Mouse (Mus musculus) lung, adult 2 months (tissue): ENCODE measurements around the gene Tfcp2.

ENCODE experiments used
- CTCF ChIP-seq: fragments of 200-500 bp; IDR thresholded peaks from 2 replicates; pipeline ENCODE4 v1.5.1; 2011; ENCODE audit warnings: mild to moderate bottlenecking, low read length, control low read depth; ENCODE audit not compliant: insufficient read depth
- POLR2A ChIP-seq: fragments of 200-500 bp; IDR thresholded peaks from 2 replicates; pipeline ENCODE4 v1.6.1; 2011; ENCODE audit warnings: low read depth, mild to moderate bottlenecking, control low read depth, low read length, borderline replicate concordance; ENCODE audit errors: extremely low read depth

DNA sequence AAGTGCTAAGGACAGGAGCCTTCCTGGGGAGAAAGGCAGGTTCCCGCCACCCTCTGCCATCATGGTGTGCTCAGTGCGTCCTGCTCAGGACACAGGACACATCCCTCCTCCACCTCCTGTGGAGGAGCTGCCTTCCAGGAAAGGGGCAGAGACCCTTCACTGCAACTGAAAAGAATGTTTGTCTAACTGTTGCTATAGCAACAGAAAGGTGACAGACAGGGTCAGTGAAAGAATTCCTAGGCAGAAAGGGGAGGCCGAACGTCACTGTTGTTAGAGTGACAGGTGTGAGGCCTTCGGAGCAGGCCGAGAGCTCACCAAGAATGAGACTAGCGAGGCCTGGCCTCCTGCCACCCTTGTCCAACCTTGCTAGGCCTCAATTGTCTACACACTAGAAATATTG is 65.4 kb downstream of the Tfcp2 start:
- TF ChIP-seq POLR2A: no peak
- no peak for TF ChIP-seq CTCF
